Mouse (Mus musculus) heart, adult 2 months (tissue): ENCODE measurements at regions not wholly inside any gene's neighbourhood (a gene's known extent, or its start where the extent isn't known, plus 50 kb on each side); places are given as distances from the start of the nearest gene placed in this dataset.

Experiments used
- EP300 ChIP-seq: fragments of 200-500 bp; IDR thresholded peaks from 2 replicates; pipeline ENCODE4 v1.6.1; 2011; ENCODE audit warnings: low read depth, low read length, control low read depth; ENCODE audit not compliant: insufficient read depth
- POLR2A ChIP-seq: fragments of 200-500 bp; IDR thresholded peaks from 2 replicates; pipeline ENCODE4 v1.6.1; 2011; ENCODE audit warnings: mild to moderate bottlenecking, low read depth, low read length, control low read depth; ENCODE audit not compliant: insufficient read depth

DNA sequence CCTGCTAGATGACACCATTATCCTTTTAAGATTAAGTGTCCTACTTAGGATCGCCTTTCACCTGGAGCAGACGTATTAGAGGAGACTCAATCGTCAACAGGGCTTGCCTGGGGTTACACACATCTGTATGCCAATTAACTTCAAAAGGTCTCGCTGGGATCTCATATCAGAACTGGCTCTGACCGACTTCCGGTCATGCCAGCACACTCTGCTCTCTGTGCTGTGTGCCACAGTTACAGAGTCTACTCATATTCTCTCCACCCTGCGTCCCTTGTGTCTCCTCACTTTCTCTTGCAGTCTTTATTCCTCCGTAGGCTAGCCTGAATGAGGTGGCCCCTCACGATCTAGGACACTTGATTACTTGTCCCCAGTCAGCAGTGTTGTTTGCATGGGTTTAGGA is 165.9 kb upstream of the Trpc7 start:
- TF ChIP-seq EP300 (no peak), POLR2A (no peak)
